Mouse (Mus musculus) kidney, adult 2 months (tissue): ENCODE measurements around the gene Pidd1.

ENCODE experiments used
- CTCF ChIP-seq: fragments of 200-500 bp; conservative IDR thresholded peaks from 2 replicates; pipeline ENCODE4 v1.5.1; 2011; ENCODE audit warnings: low read depth, mild to moderate bottlenecking, control low read depth, low read length, moderate library complexity, mixed read lengths; ENCODE audit not compliant: insufficient read depth, insufficient read length
- POLR2A ChIP-seq: fragments of 200-500 bp; IDR thresholded peaks from one replicate; pipeline ENCODE4 v1.6.1; 2011; ENCODE audit warnings: low read depth, low read length, control low read depth

GRCm38 (mm10) chr7:141408833-141409232 lies 35.0 kb downstream of the Pidd1 start:
- TF ChIP-seq CTCF (peak; percentile 93), POLR2A (no peak)
